Mouse (Mus musculus) activated CD4-positive, CD25-positive, alpha-beta regulatory T cell (primary cell): Measurements from ENCODE around the gene Dnah8. TPM values are rescaled to one million over a fixed set of nuclear protein-coding genes. Genes with fewer than 3 reads are reported as not detected.

Experiments used
- polyA plus RNA-seq, 2 experiments: library from polyadenylated mRNA; unstranded; fragments of 100-300 nt; shearing (Covaris generic); gene quantifications; one replicate each; pipeline ENCODE4 v1.2.1; 2017

Dnah8 gene
- polyA plus RNA-seq, result 10 to 100 TPM; 24.3 to 27.6 TPM

GRCm38 (mm10) chr17:30624132-30624531 lies at the start of gene Dnah8:
Gene Dnah8, plus strand, starts transcription at chr17:30624354.

GRCm38 (mm10) chr17:30575941-30576773 lies 48.0 kb upstream of the Dnah8 start, which contains the start of gene Btbd9:
Gene Btbd9, minus strand, starts transcription at chr17:30576488.

GRCm38 (mm10) chr17:30626719-30627118 lies 2.6 kb downstream of the Dnah8 start, which contains the start of gene Glo1:
Gene Glo1, minus strand, starts transcription at chr17:30626871.

GRCm38 (mm10) chr17:30901627-30902026 lies 277.5 kb downstream of the Dnah8 start, which contains the start of gene Glp1r:
Gene Glp1r, plus strand, starts transcription at chr17:30901817.

Other genes starting within 250 kb of the Dnah8 start
- 10 to 100 TPM; 49.4 to 58.4 TPM for gene Btbd9, start 47.9 kb upstream of the Dnah8 start, polyA plus RNA-seq
- gene Glo1, start 2.5 kb downstream of the Dnah8 start, polyA plus RNA-seq, result 100 to 1,000 TPM; 102 to 136 TPM